Mouse (Mus musculus) midbrain, embryonic 13.5 days (tissue): ENCODE measurements at regions not wholly inside any gene's neighbourhood (a gene's known extent, or its start where the extent isn't known, plus 50 kb on each side); places are given as distances from the start of the nearest gene placed in this dataset.

ENCODE experiments used
- ATAC-seq: fragments of 200-750 bp; cut with Nextera tagmentation; 2 replicates; pipeline ENCODE4 v1.8.0; 2017; ENCODE audit warnings: mild to moderate bottlenecking, moderate TSS enrichment, moderate library complexity
- H3K27ac ChIP-seq: fragments of 300-500 bp; sonication (generic); 2 replicates; pipeline ENCODE4 v1.5.1; 2015; ENCODE audit warnings: inconsistent platforms, mild to moderate bottlenecking, moderate library complexity
- H3K27me3 ChIP-seq: fragments of 300-500 bp; sonication (generic); 2 replicates; pipeline ENCODE4 v1.6.1; 2015; ENCODE audit warnings: mild to moderate bottlenecking, inconsistent platforms
- H3K36me3 ChIP-seq: fragments of 300-500 bp; sonication (generic); 2 replicates; pipeline ENCODE4 v1.6.1; 2015; ENCODE audit warnings: mild to moderate bottlenecking, inconsistent platforms
- H3K4me1 ChIP-seq: fragments of 300-500 bp; sonication (generic); replicated peaks from 2 replicates; pipeline ENCODE4 v1.6.1; 2015; ENCODE audit warnings: inconsistent platforms
- H3K4me2 ChIP-seq: fragments of 300-500 bp; sonication (generic); replicated peaks from 2 replicates; pipeline ENCODE4 v1.6.1; 2015; ENCODE audit warnings: moderate library complexity, mild to moderate bottlenecking, inconsistent platforms
- H3K4me3 ChIP-seq: fragments of 300-500 bp; sonication (generic); replicated peaks from 2 replicates; pipeline ENCODE4 v1.5.1; 2015; ENCODE audit warnings: mild to moderate bottlenecking, inconsistent platforms
- H3K9ac ChIP-seq: fragments of 300-500 bp; sonication (generic); replicated peaks from 2 replicates; pipeline ENCODE4 v1.6.1; 2015; ENCODE audit warnings: mild to moderate bottlenecking, inconsistent platforms
- H3K9me3 ChIP-seq: fragments of 300-500 bp; sonication (generic); 2 replicates; pipeline ENCODE4 v1.6.1; 2016; ENCODE audit warnings: mild to moderate bottlenecking, inconsistent platforms
- WGBS: fragments of 180-500 bp; shearing (Covaris S2); methylation state at CpG from one replicate; pipeline ENCODE4 v1.1.7; 2015; 5-methylcytosine and 5-hydroxymethylcytosine counted together

DNA sequence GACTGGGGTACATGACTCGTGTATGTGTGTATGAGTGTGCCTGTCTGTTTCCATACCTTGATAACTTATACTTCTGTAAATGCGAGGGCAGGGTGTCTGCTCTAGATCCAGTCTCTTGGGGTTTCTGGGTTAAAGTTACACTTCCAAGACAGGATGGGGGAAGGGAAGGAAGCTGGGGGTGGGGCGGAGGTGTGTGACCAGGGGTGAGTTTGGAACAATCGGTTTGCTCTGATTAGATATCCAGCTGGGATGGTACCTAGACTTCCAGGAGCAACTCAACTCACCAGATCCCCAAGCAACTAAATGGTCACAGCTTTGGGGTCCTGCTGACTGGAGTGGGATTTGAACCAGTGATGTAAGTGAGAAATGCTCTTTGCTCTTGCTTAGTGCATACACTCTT is 551.6 kb downstream of the Bcl11a start:
- H3K4me3 ChIP-seq: no peak overlapping the region
- H3K4me2 ChIP-seq: no peak overlapping the region
- 78% methylated on average over 4 of the region's 4 CpGs for WGBS
- no peaks in the 10 kb centered on the region for H3K27me3 ChIP-seq
- no peaks in the 10 kb centered on the region for H3K9me3 ChIP-seq
- no peak for ATAC-seq
- no peak overlapping the region for H3K27ac ChIP-seq
- H3K36me3 ChIP-seq: no peaks in the 10 kb centered on the region
- H3K9ac ChIP-seq: no peak overlapping the region
- 0 out of 2 replicates have a peak, but pooled peaks cover 3% of the 10 kb centered on the region for H3K4me1 ChIP-seq

DNA sequence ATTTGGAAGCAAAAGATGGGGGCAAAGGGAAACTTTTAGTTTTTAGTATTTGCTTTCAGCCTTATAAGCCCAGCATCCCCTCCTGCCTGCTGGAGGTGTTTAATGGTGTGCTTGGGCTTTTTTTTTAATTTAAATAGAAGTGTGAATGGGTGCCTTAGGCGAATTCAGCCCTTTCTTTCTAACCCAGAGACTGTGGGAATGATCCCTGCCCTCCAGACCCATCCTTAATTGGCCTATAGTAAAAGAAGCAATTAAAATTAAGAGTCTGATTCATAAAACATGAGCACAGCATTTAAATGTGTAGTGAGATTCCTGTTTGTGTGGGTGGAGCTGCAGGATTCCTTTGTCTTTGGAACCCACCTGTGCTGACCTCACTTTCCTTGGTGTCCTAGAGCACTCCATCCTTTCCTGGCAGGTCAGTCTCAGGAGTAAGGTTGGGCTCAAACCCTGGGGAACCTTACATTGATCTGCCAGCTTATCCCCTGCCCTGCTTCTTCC is 552.6 kb downstream of the Bcl11a start:
- no peak overlapping the region for H3K9ac ChIP-seq
- no peak overlapping the region for H3K4me2 ChIP-seq
- no peak overlapping the region for H3K27ac ChIP-seq
- H3K27me3 ChIP-seq: no peaks in the 10 kb centered on the region
- H3K4me3 ChIP-seq: no peak overlapping the region
- H3K36me3 ChIP-seq: no peaks in the 10 kb centered on the region
- 29% methylated on average over 1 of the region's 1 CpGs for WGBS
- H3K4me1 ChIP-seq: 0 out of 2 replicates have a peak, but pooled peaks cover 3% of the 10 kb centered on the region
- ATAC-seq: no peak
- no peaks in the 10 kb centered on the region for H3K9me3 ChIP-seq

DNA sequence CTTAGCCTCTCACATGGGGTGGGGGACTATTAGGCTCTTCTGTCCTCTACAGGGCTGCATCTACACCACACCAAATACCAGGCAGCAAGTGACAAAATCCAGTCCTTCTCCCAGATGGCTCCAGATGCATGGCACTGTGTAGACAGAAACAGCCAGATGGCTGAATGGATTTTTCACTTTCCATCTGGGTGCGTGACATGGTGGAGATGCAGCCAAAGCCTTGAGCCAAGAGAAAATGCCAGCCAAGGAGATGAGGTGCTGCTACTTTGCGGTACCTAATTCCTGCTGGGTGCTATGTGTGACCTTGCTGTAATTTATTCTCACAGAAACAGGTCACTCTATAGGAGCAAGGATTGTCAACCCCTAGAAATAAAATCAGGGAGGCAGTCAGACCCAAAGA is 553.8 kb downstream of the Bcl11a start:
- Histone ChIP-seq H3K4me2 (no peak overlapping the region), H3K4me1 (0 out of 2 replicates have a peak, but pooled peaks cover 3% of the 10 kb centered on the region), H3K36me3 (no peaks in the 10 kb centered on the region), H3K9me3 (no peaks in the 10 kb centered on the region), H3K27me3 (no peaks in the 10 kb centered on the region), H3K4me3 (no peak overlapping the region), H3K9ac (no peak overlapping the region), H3K27ac (no peak overlapping the region)
- no peak for ATAC-seq
- 93% methylated on average over 2 of the region's 2 CpGs for WGBS

DNA sequence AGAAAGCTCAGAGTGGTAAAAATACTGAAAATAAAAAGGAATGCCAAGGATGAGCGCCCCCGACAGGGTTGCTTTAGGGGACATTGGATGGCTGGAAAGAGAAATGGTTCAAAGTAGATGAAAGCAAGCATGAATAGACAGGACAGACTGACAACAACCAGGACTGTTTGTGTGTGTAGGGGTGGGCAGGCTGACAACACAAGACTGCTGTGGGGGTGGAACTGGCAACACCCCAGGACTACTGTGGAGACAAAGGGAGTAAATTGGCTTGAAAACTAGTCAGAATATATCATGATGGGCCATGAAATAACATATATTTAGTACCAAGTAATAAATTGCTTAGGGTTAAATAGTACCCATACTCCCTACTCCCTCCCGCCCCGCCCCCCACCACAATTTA is 558.9 kb downstream of the Bcl11a start:
- H3K9me3 ChIP-seq: no peaks in the 10 kb centered on the region
- H3K4me3 ChIP-seq: no peak overlapping the region
- 95% methylated on average over 4 of the region's 4 CpGs for WGBS
- no peak for ATAC-seq
- H3K4me1 ChIP-seq: no peaks in the 10 kb centered on the region
- H3K27me3 ChIP-seq: no peaks in the 10 kb centered on the region
- H3K27ac ChIP-seq: no peak overlapping the region
- no peak overlapping the region for H3K9ac ChIP-seq
- no peaks in the 10 kb centered on the region for H3K36me3 ChIP-seq
- no peak overlapping the region for H3K4me2 ChIP-seq

DNA sequence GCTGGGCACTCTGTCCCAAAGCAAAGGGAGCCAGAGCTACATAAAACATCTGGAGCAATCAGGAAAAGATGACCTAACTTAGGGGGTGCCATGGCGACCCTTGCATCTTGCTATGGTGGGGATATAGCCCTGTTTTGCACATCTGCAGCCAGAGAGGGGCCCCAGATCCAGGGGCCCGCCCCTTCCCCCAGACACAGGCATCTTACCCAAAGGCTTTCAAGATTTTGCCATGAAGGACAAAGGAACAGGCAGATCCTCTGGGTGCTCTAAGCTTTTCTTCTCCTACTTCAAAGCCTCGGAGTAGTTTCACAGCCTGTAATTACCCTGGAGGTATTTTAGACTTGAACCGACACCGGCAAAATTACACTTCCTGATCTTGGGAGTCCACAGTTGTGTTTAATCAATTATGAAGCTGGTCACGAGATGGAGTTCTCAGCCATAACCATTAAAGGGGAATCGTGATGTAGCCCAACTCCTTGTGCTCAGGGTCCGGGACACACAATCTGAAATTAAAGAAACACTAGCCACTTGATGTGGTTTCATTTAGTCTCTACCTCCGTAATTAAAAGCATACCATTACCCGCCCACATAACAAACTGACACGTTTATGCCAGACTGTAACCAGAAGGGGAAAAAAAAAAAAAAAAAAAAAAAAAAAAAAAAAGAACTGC is 565.7 kb downstream of the Bcl11a start:
- H3K9me3 ChIP-seq: no peaks in the 10 kb centered on the region
- H3K4me1 ChIP-seq: no peaks in the 10 kb centered on the region
- ATAC-seq: 0 out of 2 replicates have a peak, but pooled peaks have one; percentile 24
- no peak overlapping the region for H3K4me3 ChIP-seq
- no peak overlapping the region for H3K27ac ChIP-seq
- H3K36me3 ChIP-seq: no peaks in the 10 kb centered on the region
- H3K4me2 ChIP-seq: no peak overlapping the region
- no peak overlapping the region for H3K9ac ChIP-seq
- 57% methylated on average over 11 of the region's 11 CpGs for WGBS
- H3K27me3 ChIP-seq: no peaks in the 10 kb centered on the region

DNA sequence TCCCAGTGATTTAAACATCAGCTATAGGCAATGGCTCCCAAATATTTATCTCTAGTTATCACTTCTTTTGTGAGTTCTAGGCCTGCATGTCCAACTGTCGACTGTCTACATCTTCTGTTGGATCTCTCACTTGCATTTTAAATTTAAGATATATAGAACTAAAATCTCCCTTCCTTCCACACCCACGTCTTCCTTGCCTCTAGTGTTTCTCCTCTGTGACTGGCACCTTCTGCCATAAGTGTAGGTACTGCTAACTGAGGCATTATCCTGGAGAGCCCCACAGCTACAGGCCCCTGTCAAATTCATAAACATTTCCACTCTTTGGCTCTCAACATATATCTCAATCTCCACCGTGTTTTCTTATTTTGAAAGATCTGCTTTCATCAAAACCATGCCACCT is 575.0 kb downstream of the Bcl11a start:
- H3K27ac ChIP-seq: no peak overlapping the region
- H3K36me3 ChIP-seq: no peaks in the 10 kb centered on the region
- no peaks in the 10 kb centered on the region for H3K9me3 ChIP-seq
- no peak for ATAC-seq
- H3K9ac ChIP-seq: no peak overlapping the region
- no peaks in the 10 kb centered on the region for H3K27me3 ChIP-seq
- H3K4me3 ChIP-seq: no peak overlapping the region
- H3K4me2 ChIP-seq: no peak overlapping the region
- WGBS: 87% methylated on average over 3 of the region's 3 CpGs
- H3K4me1 ChIP-seq: no peaks in the 10 kb centered on the region

DNA sequence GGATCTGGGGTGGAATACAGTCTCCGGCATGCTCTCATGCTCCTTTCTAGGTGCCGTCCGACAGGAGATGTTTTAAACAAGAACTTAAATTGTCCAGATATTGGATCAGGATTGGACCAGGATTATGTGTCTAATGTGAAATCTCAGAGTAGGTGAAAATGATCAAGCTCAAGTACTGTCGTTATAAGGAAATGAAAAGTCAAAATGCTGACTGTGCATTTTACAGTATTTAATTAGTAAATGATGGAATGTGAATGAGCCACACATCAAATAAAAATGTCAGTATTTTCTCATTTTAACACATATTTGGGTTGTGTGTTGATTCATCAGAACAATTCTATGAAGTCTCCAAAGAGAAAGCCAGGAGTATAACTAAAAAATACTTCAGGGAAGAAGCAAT is 586.2 kb downstream of the Bcl11a start:
- Histone ChIP-seq H3K27me3 (no peaks in the 10 kb centered on the region), H3K4me2 (no peak overlapping the region), H3K36me3 (no peaks in the 10 kb centered on the region), H3K27ac (no peak overlapping the region), H3K9me3 (no peaks in the 10 kb centered on the region; the same call in 1 of the 2 replicates), H3K9ac (no peak overlapping the region), H3K4me3 (no peak overlapping the region), H3K4me1 (no peaks in the 10 kb centered on the region)
- 92% methylated on average over 4 of the region's 4 CpGs for WGBS
- ATAC-seq: no peak

- H3K4me2 ChIP-seq: no peak overlapping the region
- WGBS: 91% methylated on average over 2 of the region's 2 CpGs
- ATAC-seq: no peak
- no peak overlapping the region for H3K4me3 ChIP-seq
- H3K27me3 ChIP-seq: no peaks in the 10 kb centered on the region
- H3K9me3 ChIP-seq: no peaks in the 10 kb centered on the region; the same call in 1 of the 2 replicates
- H3K36me3 ChIP-seq: no peaks in the 10 kb centered on the region
- H3K4me1 ChIP-seq: no peaks in the 10 kb centered on the region
- H3K27ac ChIP-seq: no peak overlapping the region
- no peak overlapping the region for H3K9ac ChIP-seq
Measured at GRCm38 (mm10) chr11:24665310-24665709, 587.5 kb downstream of the Bcl11a start.

DNA sequence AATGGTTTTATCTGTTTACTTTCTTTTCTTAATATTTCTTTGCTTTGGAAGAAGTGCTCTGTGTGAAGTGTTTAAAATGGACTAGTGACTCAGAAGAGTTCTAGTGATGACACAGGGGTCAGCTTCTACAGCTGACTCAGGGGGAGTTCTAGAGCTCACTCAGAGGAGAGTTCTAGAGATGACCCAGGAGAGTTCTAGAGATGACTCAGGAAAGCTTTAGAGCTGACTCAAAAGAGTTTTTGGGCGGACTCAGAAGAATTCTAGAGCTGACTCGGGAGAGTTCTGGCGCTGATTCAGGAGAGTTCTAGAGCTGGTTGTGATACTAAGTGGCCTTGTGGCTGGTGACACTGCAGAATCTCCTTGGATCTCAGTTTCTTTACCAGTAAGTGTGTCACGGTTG is 593.8 kb downstream of the Bcl11a start:
- Histone ChIP-seq H3K27ac (no peak overlapping the region), H3K4me3 (no peak overlapping the region), H3K4me2 (no peak overlapping the region), H3K27me3 (no peaks in the 10 kb centered on the region), H3K9ac (no peak overlapping the region), H3K4me1 (no peaks in the 10 kb centered on the region), H3K36me3 (no peaks in the 10 kb centered on the region), H3K9me3 (no peaks in the 10 kb centered on the region; the same call in 1 of the 2 replicates)
- ATAC-seq: no peak
- WGBS: 91% methylated on average over 4 of the region's 4 CpGs

DNA sequence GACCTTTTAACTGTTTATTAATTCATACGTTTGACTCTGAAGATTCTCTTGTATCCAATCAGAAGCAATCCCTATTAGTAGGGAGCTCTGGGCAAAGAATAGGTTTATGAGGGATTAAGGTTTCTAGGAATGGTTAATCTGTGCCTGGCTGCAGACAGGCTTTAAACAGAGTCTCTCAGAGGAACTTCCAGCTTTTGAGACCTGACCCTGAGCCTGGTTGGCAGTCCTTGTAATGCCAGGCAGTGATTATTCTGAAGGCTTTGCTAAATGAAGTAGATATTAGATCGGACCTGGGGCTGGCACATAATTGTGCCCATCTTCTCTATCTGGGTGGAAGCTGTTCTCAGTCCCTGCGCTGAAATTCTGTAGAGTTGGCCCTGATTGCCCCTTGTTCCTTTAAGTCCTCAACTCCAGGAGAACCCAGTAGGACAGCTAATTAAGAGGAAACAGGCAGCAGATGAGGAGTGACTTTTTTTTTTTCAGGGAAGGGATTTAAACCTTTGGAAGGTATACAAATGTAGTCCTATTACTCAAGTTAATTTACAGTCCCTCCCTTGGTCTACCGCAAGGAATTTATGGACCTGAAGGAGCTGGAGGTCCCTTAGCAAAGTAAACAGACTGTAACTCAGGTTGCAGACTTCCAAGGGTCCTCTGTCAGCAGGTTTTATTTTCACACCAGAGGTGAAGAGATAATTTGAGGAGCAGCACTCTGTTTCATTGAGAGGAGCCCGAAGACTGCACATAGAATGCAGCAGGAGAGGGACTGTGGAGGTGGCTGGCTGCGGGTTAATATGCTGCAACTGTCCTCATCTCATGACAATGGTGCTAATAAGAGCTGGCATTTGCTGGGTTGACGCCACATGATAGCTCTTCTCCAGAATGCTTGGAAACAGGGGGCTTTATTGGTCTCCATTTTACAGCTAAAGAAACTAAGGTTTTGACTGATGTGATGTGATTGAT is 595.7 kb downstream of the Bcl11a start:
- Histone ChIP-seq H3K27ac (no peak overlapping the region), H3K9me3 (no peaks in the 10 kb centered on the region), H3K4me1 (no peaks in the 10 kb centered on the region), H3K27me3 (no peaks in the 10 kb centered on the region), H3K4me3 (no peak overlapping the region), H3K36me3 (no peaks in the 10 kb centered on the region), H3K4me2 (no peak overlapping the region), H3K9ac (no peak overlapping the region)
- WGBS: 77% methylated on average over 7 of the region's 7 CpGs
- no peak for ATAC-seq

DNA sequence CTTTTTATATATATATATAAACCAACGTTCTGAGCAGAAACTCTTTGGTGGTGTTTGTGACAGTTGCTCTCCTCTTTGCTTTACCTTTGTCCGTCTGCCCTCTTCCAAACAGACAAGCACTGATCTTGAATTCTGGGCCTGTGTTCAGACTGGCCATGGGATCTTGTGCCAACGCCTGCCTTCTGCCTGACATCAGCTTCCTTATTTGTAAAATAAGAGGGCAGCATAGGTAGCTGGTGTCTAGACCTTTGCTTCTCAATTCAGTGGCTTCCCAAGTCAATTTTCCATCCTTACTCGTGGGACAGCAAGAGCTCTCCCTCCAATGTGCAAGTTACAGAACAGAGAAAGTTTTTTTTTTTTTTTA is 596.3 kb downstream of the Bcl11a start:
- ATAC-seq: no peak
- no peaks in the 10 kb centered on the region for H3K36me3 ChIP-seq
- no peak overlapping the region for H3K4me3 ChIP-seq
- H3K9ac ChIP-seq: no peak overlapping the region
- H3K27me3 ChIP-seq: no peaks in the 10 kb centered on the region
- 83% methylated on average over 4 of the region's 4 CpGs for WGBS
- no peak overlapping the region for H3K4me2 ChIP-seq
- H3K27ac ChIP-seq: no peak overlapping the region
- no peaks in the 10 kb centered on the region for H3K9me3 ChIP-seq
- H3K4me1 ChIP-seq: no peaks in the 10 kb centered on the region

DNA sequence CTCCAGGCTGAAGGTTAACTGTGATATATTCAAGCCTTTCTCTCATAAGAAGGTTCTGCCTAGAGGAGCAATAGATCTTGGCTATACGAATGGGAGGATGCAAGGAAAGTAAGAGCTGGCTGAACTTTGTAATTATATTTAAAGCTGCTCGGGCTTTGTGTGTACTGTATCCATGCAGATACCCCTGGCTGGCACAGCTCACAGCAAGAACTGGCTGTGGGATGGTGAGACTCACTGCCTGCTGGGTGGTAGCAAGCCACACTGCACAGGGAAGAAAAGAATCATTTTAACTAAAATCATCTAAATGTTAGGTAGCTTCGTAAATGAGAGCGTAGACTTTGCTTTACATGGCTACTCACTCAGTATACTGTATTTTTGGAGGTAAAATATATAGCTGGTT is 599.2 kb downstream of the Bcl11a start:
- Histone ChIP-seq H3K4me3 (no peak overlapping the region), H3K27ac (no peak overlapping the region), H3K36me3 (no peaks in the 10 kb centered on the region), H3K9ac (no peak overlapping the region), H3K9me3 (no peaks in the 10 kb centered on the region), H3K4me1 (no peaks in the 10 kb centered on the region), H3K4me2 (no peak overlapping the region), H3K27me3 (no peaks in the 10 kb centered on the region)
- WGBS: 90% methylated on average over 4 of the region's 4 CpGs
- ATAC-seq: no peak
